Mouse (Mus musculus) c-Kit-positive CD71-positive TER-119-negative erythroid progenitor cells, embryonic 14.5 days (primary cell): ENCODE results near the gene Rasal1.

Experiments used
- DNase-seq: peaks from one replicate; pipeline ENCODE4 v3.0.0-alpha.2; 2013; ENCODE audit warnings: low read depth

The Rasal1 gene

GRCm38 (mm10) chr5:120622198-120622851 is 26.3 kb upstream of the Rasal1 start:
- no peak for DNase-seq

GRCm38 (mm10) chr5:120624427-120624826 is 24.2 kb upstream of the Rasal1 start:
- DNase-seq, result no peak

- no peak for DNase-seq
Observed at GRCm38 (mm10) chr5:120626399-120626798, 22.2 kb upstream of the Rasal1 start.

- DNase-seq, result no peak
Observed at GRCm38 (mm10) chr5:120627515-120628300, 20.9 kb upstream of the Rasal1 start.

- DNase-seq, result no peak
Observed at GRCm38 (mm10) chr5:120628624-120629023, 20.0 kb upstream of the Rasal1 start.

GRCm38 (mm10) chr5:120631128-120631527 is 17.5 kb upstream of the Rasal1 start:
- no peak for DNase-seq

- DNase-seq, result no peak
Observed at GRCm38 (mm10) chr5:120631892-120632291, 16.7 kb upstream of the Rasal1 start.

GRCm38 (mm10) chr5:120634131-120634530 is 14.5 kb upstream of the Rasal1 start, which contains the start of gene Cfap73:
TSS of gene Cfap73 (minus strand) at chr5:120634235.
- no peak for DNase-seq

- DNase-seq, result no peak
Observed at GRCm38 (mm10) chr5:120634860-120635259, 13.8 kb upstream of the Rasal1 start.

GRCm38 (mm10) chr5:120635633-120636032 is 13.0 kb upstream of the Rasal1 start:
- no peak for DNase-seq

GRCm38 (mm10) chr5:120640094-120640493 is 8.5 kb upstream of the Rasal1 start:
- DNase-seq, result no peak

GRCm38 (mm10) chr5:120643365-120644085 is 5.1 kb upstream of the Rasal1 start:
- DNase-seq, result no peak

- DNase-seq, result no peak
Observed at GRCm38 (mm10) chr5:120644227-120644626, 4.4 kb upstream of the Rasal1 start.

- no peak for DNase-seq
Observed at GRCm38 (mm10) chr5:120645851-120646250, 2.8 kb upstream of the Rasal1 start.

GRCm38 (mm10) chr5:120647361-120647760 is 1.3 kb upstream of the Rasal1 start:
- DNase-seq, result no peak

- no peak for DNase-seq
Observed at GRCm38 (mm10) chr5:120647814-120648491, 659 bp upstream of the Rasal1 start.

GRCm38 (mm10) chr5:120649374-120649933 is 842 bp downstream of the Rasal1 start:
- DNase-seq, result no peak

GRCm38 (mm10) chr5:120649938-120650337 is 1.3 kb downstream of the Rasal1 start:
- no peak for DNase-seq

- no peak for DNase-seq
Observed at GRCm38 (mm10) chr5:120651230-120651629, 2.6 kb downstream of the Rasal1 start.

GRCm38 (mm10) chr5:120652915-120653701 is 4.5 kb downstream of the Rasal1 start:
- no peak for DNase-seq

- DNase-seq, result no peak
Observed at GRCm38 (mm10) chr5:120653873-120654272, 5.3 kb downstream of the Rasal1 start.
